Mouse (Mus musculus) kidney, postnatal 0 days (tissue): Measurements from ENCODE around the gene Pigr. TPM values are rescaled to one million over a fixed set of nuclear protein-coding genes. Genes with fewer than 3 reads are reported as not detected.

Source experiments
- ATAC-seq: fragments of 200-750 bp; cut with Nextera tagmentation; replicated peaks from 2 replicates; pipeline ENCODE4 v1.8.0; 2017; ENCODE audit warnings: low read depth, moderate number of reproducible peaks, moderate TSS enrichment, moderate library complexity; ENCODE audit not compliant: low FRiP score
- DNase-seq: peaks from one replicate; pipeline ENCODE4 v3.0.0-alpha.2; 2016; ENCODE audit warnings: low spot score
- H3K27ac ChIP-seq: fragments of 300-500 bp; sonication (generic); 2 replicates; pipeline ENCODE4 v1.5.1; 2014; ENCODE audit warnings: mild to moderate bottlenecking
- H3K27me3 ChIP-seq: fragments of 300-500 bp; sonication (generic); 2 replicates; pipeline ENCODE4 v1.6.1; 2014; ENCODE audit warnings: low read length, mixed read lengths; ENCODE audit not compliant: insufficient read depth
- H3K36me3 ChIP-seq: fragments of 300-500 bp; sonication (generic); 2 replicates; pipeline ENCODE4 v1.6.1; 2014; ENCODE audit warnings: low read length, mixed read lengths; ENCODE audit not compliant: insufficient read depth
- H3K4me1 ChIP-seq: fragments of 300-500 bp; sonication (generic); replicated peaks from 2 replicates; pipeline ENCODE4 v1.6.1; 2014; ENCODE audit warnings: antibody characterized with exemption, low read length, mixed read lengths; ENCODE audit not compliant: insufficient read depth
- H3K4me2 ChIP-seq: fragments of 300-500 bp; sonication (generic); 2 replicates; pipeline ENCODE4 v1.6.1; 2014; ENCODE audit warnings: mild to moderate bottlenecking, low read length, moderate library complexity, mixed read lengths
- H3K4me3 ChIP-seq: fragments of 300-500 bp; sonication (generic); replicated peaks from 2 replicates; pipeline ENCODE4 v1.5.1; 2014; ENCODE audit warnings: low read depth, low read length
- H3K9ac ChIP-seq: fragments of 300-500 bp; sonication (generic); 2 replicates; pipeline ENCODE4 v1.6.1; 2014; ENCODE audit warnings: low read depth, low read length
- H3K9me3 ChIP-seq: fragments of 300-500 bp; sonication (generic); replicated peaks from 2 replicates; pipeline ENCODE4 v1.6.1; 2016; ENCODE audit warnings: low read length, inconsistent platforms, mixed read lengths
- CTCF ChIP-seq: IDR thresholded peaks from 2 replicates; pipeline ENCODE4 v1.5.1; 2016; ENCODE audit warnings: antibody characterized with exemption, low read depth, mild to moderate bottlenecking, moderate library complexity
- WGBS: fragments of 180-500 bp; shearing (Covaris S2); extraction: QIAGEN DNeasy Blood & Tissue Kit; methylation state at CpG from one replicate; pipeline ENCODE4 v1.1.7; 2014; 5-methylcytosine and 5-hydroxymethylcytosine counted together
- polyA plus RNA-seq: library from polyadenylated mRNA; unstranded; fragments of >200 nt; fragmentation: Nextera tagmentation; extraction: Ambion mirVana; gene quantifications from 2 replicates; pipeline ENCODE4 v1.2.1, GENCODE M21; 2015

Gene Pigr
- polyA plus RNA-seq, 1 experiment from 2014 or later = 0.11 TPM

DNA sequence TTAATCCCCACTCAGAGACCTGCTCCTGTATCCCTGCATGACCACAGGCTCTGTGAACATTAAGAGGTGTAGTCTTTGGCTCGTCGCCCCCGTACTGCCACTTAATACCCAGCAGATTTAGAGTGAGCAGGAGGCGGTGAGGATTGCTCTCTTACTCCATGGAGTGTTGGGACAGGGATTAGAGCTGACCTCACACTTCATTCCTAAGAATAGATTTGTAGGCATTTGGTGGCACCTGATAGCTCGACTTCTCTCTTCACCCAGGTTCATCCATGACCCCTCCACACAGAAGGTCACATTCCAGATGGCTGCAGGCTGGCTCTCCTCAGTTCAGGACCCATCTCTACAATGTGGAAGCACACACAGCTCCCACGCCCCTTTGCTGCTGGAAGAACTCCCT lies 22.2 kb upstream of the Pigr start:
- DNase-seq (no peak), ATAC-seq (no peak)
- Histone ChIP-seq H3K27me3 (no peaks in the 10 kb centered on the region), H3K36me3 (no peaks in the 10 kb centered on the region), H3K4me1 (no peaks in the 10 kb centered on the region), H3K4me2 (no peak overlapping the region), H3K4me3 (no peak overlapping the region), H3K27ac (no peak overlapping the region), H3K9me3 (no peaks in the 10 kb centered on the region), H3K9ac (no peak overlapping the region)
- TF ChIP-seq CTCF = no peak
- WGBS = 50% methylated on average over 6 of the region's 6 CpGs

DNA sequence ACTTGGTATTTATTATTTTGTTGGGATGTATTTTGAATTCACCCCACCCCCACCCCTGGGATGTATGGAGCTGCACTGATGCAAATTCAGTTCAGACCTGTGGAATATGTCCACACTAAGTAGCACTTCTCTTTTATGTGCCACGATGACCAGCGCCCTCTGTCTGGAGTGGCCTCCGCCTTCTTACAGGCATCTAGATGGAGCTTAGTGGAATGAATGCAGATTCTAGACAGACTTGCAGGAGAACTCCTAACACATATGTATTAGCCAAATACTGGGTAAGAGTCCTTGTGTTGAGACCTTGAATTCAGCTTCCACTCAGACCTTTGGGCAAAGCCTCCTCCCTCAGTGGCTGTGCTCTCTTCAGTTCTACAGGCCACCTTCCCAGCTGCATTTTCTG lies 15.6 kb upstream of the Pigr start:
- Histone ChIP-seq H3K4me1 (no peaks in the 10 kb centered on the region), H3K9ac (no peak overlapping the region), H3K9me3 (no peaks in the 10 kb centered on the region), H3K27me3 (no peaks in the 10 kb centered on the region), H3K4me3 (no peak overlapping the region), H3K4me2 (no peak overlapping the region), H3K36me3 (no peaks in the 10 kb centered on the region), H3K27ac (no peak overlapping the region)
- DNase-seq (no peak), ATAC-seq (no peak)
- no peak for TF ChIP-seq CTCF
- WGBS = 92% methylated on average over 3 of the region's 3 CpGs

DNA sequence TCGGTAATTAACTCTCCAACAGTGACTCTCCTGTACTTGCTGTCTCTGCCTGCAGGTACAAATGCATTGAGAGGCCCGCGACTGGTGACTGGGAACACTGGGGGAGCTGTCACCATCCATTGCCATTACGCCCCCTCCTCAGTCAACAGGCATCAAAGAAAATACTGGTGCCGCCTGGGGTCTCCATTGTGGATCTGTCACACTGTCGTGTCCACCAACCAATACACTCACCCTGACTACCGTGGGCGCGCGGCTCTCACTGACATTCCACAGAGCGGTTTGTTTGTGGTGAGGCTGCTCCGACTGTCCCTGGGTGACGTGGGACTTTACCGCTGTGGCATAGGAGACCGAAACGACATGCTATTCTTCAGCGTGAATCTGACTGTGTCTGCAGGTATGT lies 15.2 kb upstream of the Pigr start:
- Histone ChIP-seq H3K9me3 (no peaks in the 10 kb centered on the region), H3K4me2 (no peak overlapping the region), H3K4me3 (no peak overlapping the region), H3K27me3 (no peaks in the 10 kb centered on the region), H3K9ac (no peak overlapping the region), H3K4me1 (no peaks in the 10 kb centered on the region), H3K36me3 (no peaks in the 10 kb centered on the region), H3K27ac (no peak overlapping the region)
- DNase-seq (no peak), ATAC-seq (no peak)
- WGBS = 78% methylated on average over 17 of the region's 17 CpGs
- no peak for TF ChIP-seq CTCF

DNA sequence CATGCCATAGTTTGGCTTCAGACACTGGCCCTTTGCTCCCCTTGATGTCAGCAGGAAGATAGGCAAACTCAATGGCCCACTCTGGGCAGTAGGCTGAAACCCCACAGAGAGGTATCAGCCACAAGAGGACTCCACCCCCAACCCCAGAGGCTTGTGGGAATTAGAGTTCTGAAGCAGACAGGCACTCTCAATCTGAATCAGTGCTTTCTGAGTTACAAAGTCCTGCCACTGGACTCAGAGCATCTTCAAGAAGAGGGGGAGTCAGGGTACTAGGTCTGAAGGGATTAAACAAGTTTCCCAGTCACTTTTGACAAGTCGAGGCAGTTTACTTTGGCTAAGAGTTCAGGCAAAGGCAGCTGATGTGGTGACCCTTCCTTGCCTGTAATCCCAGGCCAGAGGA lies 6.7 kb upstream of the Pigr start:
- H3K27ac ChIP-seq = no peak overlapping the region
- H3K36me3 ChIP-seq = no peaks in the 10 kb centered on the region
- no peak overlapping the region for H3K9ac ChIP-seq
- no peak overlapping the region for H3K4me2 ChIP-seq
- DNase-seq = no peak
- ATAC-seq = no peak
- H3K4me3 ChIP-seq = no peak overlapping the region
- WGBS = 61% methylated on average over 1 of the region's 1 CpGs
- H3K27me3 ChIP-seq = no peaks in the 10 kb centered on the region
- no peaks in the 10 kb centered on the region for H3K9me3 ChIP-seq
- no peak for TF ChIP-seq CTCF
- 0 out of 2 replicates have a peak, but pooled peaks cover 6% of the 10 kb centered on the region for H3K4me1 ChIP-seq

DNA sequence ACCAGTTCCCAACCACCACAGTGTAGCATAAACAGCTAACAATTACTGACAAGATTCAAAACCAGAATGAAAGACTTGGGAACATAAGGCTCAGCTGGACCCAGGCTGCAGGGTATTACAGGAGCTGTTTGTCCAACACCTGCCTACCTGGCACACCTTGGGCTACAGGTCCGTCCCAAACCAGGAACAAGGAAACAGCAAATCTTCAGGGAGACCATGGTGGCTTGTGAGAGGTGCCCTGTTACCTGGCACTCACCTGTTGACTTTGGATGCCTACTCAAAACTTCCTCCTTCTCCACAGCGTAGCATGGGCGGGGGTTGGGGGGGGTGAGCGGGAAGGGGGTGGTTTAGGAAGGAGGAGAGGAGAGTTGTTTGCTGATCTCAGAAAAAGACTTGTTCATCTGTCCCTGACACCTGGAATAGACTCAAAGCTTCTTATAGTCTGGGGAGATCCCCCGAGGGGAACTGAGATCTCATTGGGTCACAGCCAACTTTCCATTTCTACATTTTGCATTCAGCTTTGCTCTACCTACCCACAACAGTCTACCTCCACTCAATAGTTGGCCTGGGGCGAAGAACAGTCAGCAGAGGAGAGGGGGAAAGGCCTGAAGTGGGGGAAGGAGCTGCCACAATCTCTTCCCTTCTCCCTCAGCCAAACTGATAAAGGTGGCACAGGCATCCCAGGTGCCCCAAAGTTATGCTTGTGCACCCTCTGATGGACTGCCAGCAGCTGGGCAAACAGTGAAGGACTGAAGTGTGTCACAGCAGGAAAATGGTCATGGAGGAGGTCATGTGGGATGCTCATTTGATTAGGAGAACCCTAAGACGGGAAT lies 6.0 kb upstream of the Pigr start:
- no peak overlapping the region for H3K27ac ChIP-seq
- 0 out of 2 replicates have a peak, but pooled peaks cover 6% of the 10 kb centered on the region for H3K4me1 ChIP-seq
- DNase-seq (no peak), ATAC-seq (no peak)
- no peaks in the 10 kb centered on the region for H3K27me3 ChIP-seq
- no peak overlapping the region for H3K4me2 ChIP-seq
- H3K9ac ChIP-seq = no peak overlapping the region
- H3K36me3 ChIP-seq = no peaks in the 10 kb centered on the region
- H3K4me3 ChIP-seq = no peak overlapping the region
- WGBS = 84% methylated on average over 7 of the region's 7 CpGs
- H3K9me3 ChIP-seq = no peaks in the 10 kb centered on the region
- no peak for TF ChIP-seq CTCF

DNA sequence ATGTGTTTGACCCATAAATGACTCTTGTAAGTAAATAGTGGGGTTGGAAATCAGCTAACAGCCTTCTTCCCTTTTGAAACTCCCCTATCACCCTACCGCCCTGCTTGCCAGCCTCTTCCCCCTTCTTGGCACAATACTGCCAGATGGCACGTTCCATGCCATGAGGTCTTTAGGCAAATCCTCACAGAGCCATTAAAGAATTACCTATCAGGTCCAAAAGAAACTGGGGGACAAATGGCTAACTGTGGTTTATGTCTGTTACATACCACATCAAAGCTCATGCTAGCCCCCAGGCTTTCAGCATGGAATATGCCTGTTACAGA lies 5.4 kb upstream of the Pigr start:
- H3K36me3 ChIP-seq = no peaks in the 10 kb centered on the region
- H3K9ac ChIP-seq = no peak overlapping the region
- H3K9me3 ChIP-seq = no peaks in the 10 kb centered on the region
- ATAC-seq (no peak), DNase-seq (no peak)
- H3K4me3 ChIP-seq = no peak overlapping the region
- 0 out of 2 replicates have a peak, but pooled peaks cover 6% of the 10 kb centered on the region for H3K4me1 ChIP-seq
- no peak overlapping the region for H3K4me2 ChIP-seq
- no peaks in the 10 kb centered on the region for H3K27me3 ChIP-seq
- no peak overlapping the region for H3K27ac ChIP-seq
- no peak for TF ChIP-seq CTCF
- 79% methylated on average over 2 of the region's 2 CpGs for WGBS
